Mouse (Mus musculus): Measurements from ENCODE around the gene Bcl7c. TPM values are rescaled to one million over a fixed set of nuclear protein-coding genes. Genes with fewer than 3 reads are reported as not detected.

The Bcl7c gene
- total and polyA plus RNA-seq, 3 experiments, result 28.2 to 330 (median 38.7) TPM

- TF ChIP-seq POLR2AphosphoS5 (IDR thresholded peaks at IDR 0.05; ENCODE audit: insufficient replicate concordance, low read depth, low read length) (no peak), GATA2 (IDR thresholded peaks at IDR 0.05; ENCODE audit: borderline replicate concordance, low read depth, low read length) (no peak), CTCF (IDR thresholded peaks at IDR 0.05; ENCODE audit: low read depth, low read length) (no peak), TAL1 (conservative IDR thresholded peaks at IDR 0.05; ENCODE audit: low read depth, low read length) (no peak), GATA1 (IDR thresholded peaks at IDR 0.05; ENCODE audit: borderline replicate concordance, low read length) (no peak)
- Histone ChIP-seq H3K4me1 (ENCODE audit: insufficient read depth, low read depth, low read length) (peaks cover 10% of the 10 kb centered on the region), H3K27me3 (ENCODE audit: insufficient read depth, low read length) (peaks cover 4% of the 10 kb centered on the region; the same call in 1 of the 2 replicates), H3K9me3 (replicated peaks) (no peaks in the 10 kb centered on the region), H3K36me3 (replicated peaks) (no peaks in the 10 kb centered on the region), H3K4me3 (ENCODE audit: low read depth, low read length) (no peak overlapping the region)
- DNase-seq (ENCODE audit: low spot score), result no peak
- ATAC-seq (ENCODE audit: extremely low read depth, insufficient number of reproducible peaks, low FRiP score, poor library complexity, severe bottlenecking), result no peak
Measured at GRCm38 (mm10) chr7:127671880-127672774, 36.6 kb downstream of the Bcl7c start.

- Histone ChIP-seq H3K36me3 (replicated peaks) (peaks cover 6% of the 10 kb centered on the region), H3K27me3 (ENCODE audit: insufficient read depth, low read length) (peaks cover 2% of the 10 kb centered on the region; the same call in 1 of the 2 replicates), H3K4me3 (ENCODE audit: low read depth, low read length) (no peak overlapping the region), H3K4me1 (ENCODE audit: insufficient read depth, low read depth, low read length) (peaks cover 5% of the 10 kb centered on the region; the same call in 1 of the 2 replicates), H3K9me3 (replicated peaks) (no peaks in the 10 kb centered on the region)
- ATAC-seq (ENCODE audit: extremely low read depth, insufficient number of reproducible peaks, low FRiP score, poor library complexity, severe bottlenecking) (no peak), DNase-seq (ENCODE audit: low spot score) (no peak)
- TF ChIP-seq POLR2AphosphoS5 (IDR thresholded peaks at IDR 0.05; ENCODE audit: insufficient replicate concordance, low read depth, low read length) (no peak), CTCF (IDR thresholded peaks at IDR 0.05; ENCODE audit: low read depth, low read length) (no peak), TAL1 (conservative IDR thresholded peaks at IDR 0.05; ENCODE audit: low read depth, low read length) (no peak), GATA2 (IDR thresholded peaks at IDR 0.05; ENCODE audit: borderline replicate concordance, low read depth, low read length) (no peak), GATA1 (IDR thresholded peaks at IDR 0.05; ENCODE audit: borderline replicate concordance, low read length) (no peak)
Measured at GRCm38 (mm10) chr7:127667171-127667570, 41.6 kb downstream of the Bcl7c start.

DNA sequence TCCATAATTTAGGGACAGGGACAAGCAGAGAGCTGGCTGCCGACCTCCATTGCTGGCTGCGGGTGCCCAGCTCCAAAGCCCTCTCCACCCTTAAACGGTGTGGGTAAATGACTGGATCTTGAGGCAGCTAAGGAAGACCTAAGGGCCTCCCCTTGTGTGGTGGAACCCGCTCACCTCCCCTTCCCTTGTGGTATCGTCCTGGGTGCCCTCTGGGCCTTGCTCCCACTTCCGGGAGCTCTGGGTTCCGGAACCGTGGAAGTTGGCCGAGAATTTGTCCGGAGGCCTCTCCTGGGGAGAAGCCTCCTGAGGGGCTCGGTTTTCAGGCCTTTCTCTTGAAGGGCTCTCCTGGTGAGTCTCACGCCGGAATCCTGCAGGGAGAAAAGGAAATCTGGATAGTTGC, 42.1 kb downstream of the Bcl7c start:
- TF ChIP-seq TAL1 (conservative IDR thresholded peaks at IDR 0.05; ENCODE audit: low read depth, low read length) (no peak), GATA2 (IDR thresholded peaks at IDR 0.05; ENCODE audit: borderline replicate concordance, low read depth, low read length) (no peak)

GRCm38 (mm10) chr7:127666066-127666654, 42.6 kb downstream of the Bcl7c start:
- TF ChIP-seq GATA2 (IDR thresholded peaks at IDR 0.05; ENCODE audit: borderline replicate concordance, low read depth, low read length) (no peak), TAL1 (conservative IDR thresholded peaks at IDR 0.05; ENCODE audit: low read depth, low read length) (no peak), POLR2AphosphoS5 (IDR thresholded peaks at IDR 0.05; ENCODE audit: insufficient replicate concordance, low read depth, low read length) (no peak), GATA1 (IDR thresholded peaks at IDR 0.05; ENCODE audit: borderline replicate concordance, low read length) (no peak), CTCF (IDR thresholded peaks at IDR 0.05; ENCODE audit: low read depth, low read length) (no peak)
- peaks cover 4% of the 10 kb centered on the region; the same call in 1 of the 2 replicates for H3K27me3 ChIP-seq (ENCODE audit: insufficient read depth, low read length)

More for the DNA sequence above, 42.1 kb downstream of the Bcl7c start:
- peaks cover 6% of the 10 kb centered on the region for H3K36me3 ChIP-seq (replicated peaks)
- ATAC-seq (ENCODE audit: extremely low read depth, insufficient number of reproducible peaks, low FRiP score, poor library complexity, severe bottlenecking), result no peak
- DNase-seq (ENCODE audit: low spot score), result no peak
- no peak overlapping the region for H3K4me3 ChIP-seq (ENCODE audit: low read depth, low read length)
- peaks cover 7% of the 10 kb centered on the region; the same call in 1 of the 2 replicates for H3K4me1 ChIP-seq (ENCODE audit: insufficient read depth, low read depth, low read length)
- no peaks in the 10 kb centered on the region for H3K9me3 ChIP-seq (replicated peaks)
- peaks cover 4% of the 10 kb centered on the region; the same call in 1 of the 2 replicates for H3K27me3 ChIP-seq (ENCODE audit: insufficient read depth, low read length)

GRCm38 (mm10) chr7:127662926-127663325, 45.8 kb downstream of the Bcl7c start:
- ATAC-seq (ENCODE audit: extremely low read depth, insufficient number of reproducible peaks, low FRiP score, poor library complexity, severe bottlenecking) (no peak), DNase-seq (ENCODE audit: low spot score) (no peak)
- Histone ChIP-seq H3K9me3 (replicated peaks) (no peaks in the 10 kb centered on the region), H3K4me3 (ENCODE audit: low read depth, low read length) (no peak overlapping the region), H3K4me1 (ENCODE audit: insufficient read depth, low read depth, low read length) (peaks cover 10% of the 10 kb centered on the region), H3K27me3 (ENCODE audit: insufficient read depth, low read length) (peaks cover 4% of the 10 kb centered on the region; the same call in 1 of the 2 replicates), H3K36me3 (replicated peaks) (peaks cover 6% of the 10 kb centered on the region)
- TF ChIP-seq GATA1 (IDR thresholded peaks at IDR 0.05; ENCODE audit: borderline replicate concordance, low read length), result no peak
- TF ChIP-seq POLR2AphosphoS5 (IDR thresholded peaks at IDR 0.05; ENCODE audit: insufficient replicate concordance, low read depth, low read length), result no peak
- no peak for TF ChIP-seq TAL1 (conservative IDR thresholded peaks at IDR 0.05; ENCODE audit: low read depth, low read length)
- TF ChIP-seq GATA2 (IDR thresholded peaks at IDR 0.05; ENCODE audit: borderline replicate concordance, low read depth, low read length), result no peak
- no peak for TF ChIP-seq CTCF (IDR thresholded peaks at IDR 0.05; ENCODE audit: low read depth, low read length)

More at GRCm38 (mm10) chr7:127666066-127666654, 42.6 kb downstream of the Bcl7c start:
- H3K4me1 ChIP-seq (ENCODE audit: insufficient read depth, low read depth, low read length), result peaks cover 10% of the 10 kb centered on the region; the same call in 1 of the 2 replicates
- ATAC-seq (ENCODE audit: extremely low read depth, insufficient number of reproducible peaks, low FRiP score, poor library complexity, severe bottlenecking) (no peak), DNase-seq (ENCODE audit: low spot score) (no peak)
- peaks cover 6% of the 10 kb centered on the region for H3K36me3 ChIP-seq (replicated peaks)
- H3K9me3 ChIP-seq (replicated peaks), result no peaks in the 10 kb centered on the region
- H3K4me3 ChIP-seq (ENCODE audit: low read depth, low read length), result no peak overlapping the region

- TF ChIP-seq POLR2AphosphoS5 (IDR thresholded peaks at IDR 0.05; ENCODE audit: insufficient replicate concordance, low read depth, low read length) (no peak), TAL1 (conservative IDR thresholded peaks at IDR 0.05; ENCODE audit: low read depth, low read length) (no peak), GATA2 (IDR thresholded peaks at IDR 0.05; ENCODE audit: borderline replicate concordance, low read depth, low read length) (no peak), GATA1 (IDR thresholded peaks at IDR 0.05; ENCODE audit: borderline replicate concordance, low read length) (no peak), CTCF (IDR thresholded peaks at IDR 0.05; ENCODE audit: low read depth, low read length) (no peak)
- H3K4me1 ChIP-seq (ENCODE audit: insufficient read depth, low read depth, low read length), result peaks cover 10% of the 10 kb centered on the region
- DNase-seq (ENCODE audit: low spot score) (no peak), ATAC-seq (ENCODE audit: extremely low read depth, insufficient number of reproducible peaks, low FRiP score, poor library complexity, severe bottlenecking) (no peak)
- H3K36me3 ChIP-seq (replicated peaks), result peaks cover 6% of the 10 kb centered on the region
- H3K4me3 ChIP-seq (ENCODE audit: low read depth, low read length), result peak overlapping the region; percentile 18; the same call in 1 of the 2 replicates
- H3K9me3 ChIP-seq (replicated peaks), result no peaks in the 10 kb centered on the region
- peaks cover 4% of the 10 kb centered on the region; the same call in 1 of the 2 replicates for H3K27me3 ChIP-seq (ENCODE audit: insufficient read depth, low read length)
Measured at GRCm38 (mm10) chr7:127661833-127662232, 46.9 kb downstream of the Bcl7c start.
